11 mouse cellular contexts compared by ENCODE assay signal in genomic region chr3:153776738-153777137, GRCm38 (mm10). TPM values are rescaled to one million over a fixed set of nuclear protein-coding genes. Genes with fewer than 3 reads are reported as not detected.
"Had no signal": no experiment of that assay in that cellular context is flagged by ENCODE, and none has a peak within 500 bp of the region (broad histone marks: within the 10 kb centered on the region; RNA-seq: fewer than 3 reads in every experiment).

No protein-coding gene starts in this region.

- H3K9me3 ChIP-seq: limb, embryonic 15.5 days; midbrain, embryonic 10.5 days; neural tube, embryonic 15.5 days had no signal

- H3K9ac ChIP-seq: limb, embryonic 15.5 days; lung, embryonic 14.5 days; neural tube, embryonic 15.5 days had no signal

- H3K36me3 ChIP-seq: limb, embryonic 15.5 days; midbrain, embryonic 10.5 days; neural tube, embryonic 15.5 days had no signal

- H3K27ac ChIP-seq: limb, embryonic 15.5 days; midbrain, embryonic 10.5 days; neural tube, embryonic 15.5 days had no signal

- H3K27me3 ChIP-seq: limb, embryonic 15.5 days; neural tube, embryonic 15.5 days had no signal

- H3K4me2 ChIP-seq: limb, embryonic 15.5 days; lung, embryonic 14.5 days; neural tube, embryonic 15.5 days had no signal

- H3K4me1 ChIP-seq: limb, embryonic 15.5 days; midbrain, embryonic 10.5 days; neural tube, embryonic 15.5 days had no signal

- DNase-seq: kidney, adult 8-10 months; kidney, postnatal 25 days; lung, embryonic 14.5 days; midbrain, embryonic 14.5 days; right cerebral cortex, adult 18-20 months; right cerebral cortex, postnatal 25 days; thymus, postnatal 4 days had no signal

- H3K4me3 ChIP-seq: limb, embryonic 15.5 days; midbrain, embryonic 10.5 days; myocyte; neural tube, embryonic 15.5 days had no signal

RNA-seq across cellular contexts. Expression of gene St6galnac3, which starts 51.8 kb away (rescaled TPM):
- polyA plus RNA-seq: myocyte had no signal
